Mouse (Mus musculus) effector memory CD4-positive, alpha-beta T cell, adult 7 months (primary cell): ENCODE measurements around the gene Olfr814. TPM values are rescaled to one million over a fixed set of nuclear protein-coding genes. Genes with fewer than 3 reads are reported as not detected.

ENCODE experiments used
- polyA plus RNA-seq: library from polyadenylated mRNA; unstranded; fragments of 100-300 nt; shearing (Covaris generic); gene quantifications from one replicate; pipeline ENCODE4 v1.2.1, GENCODE M21; 2017

Gene Olfr814
- polyA plus RNA-seq, result 0.11 TPM

GRCm38 (mm10) chr10:129879751-129880150, at the start of gene Olfr814:
Gene Olfr814, minus strand, starts transcription at chr10:129879851.

DNA sequence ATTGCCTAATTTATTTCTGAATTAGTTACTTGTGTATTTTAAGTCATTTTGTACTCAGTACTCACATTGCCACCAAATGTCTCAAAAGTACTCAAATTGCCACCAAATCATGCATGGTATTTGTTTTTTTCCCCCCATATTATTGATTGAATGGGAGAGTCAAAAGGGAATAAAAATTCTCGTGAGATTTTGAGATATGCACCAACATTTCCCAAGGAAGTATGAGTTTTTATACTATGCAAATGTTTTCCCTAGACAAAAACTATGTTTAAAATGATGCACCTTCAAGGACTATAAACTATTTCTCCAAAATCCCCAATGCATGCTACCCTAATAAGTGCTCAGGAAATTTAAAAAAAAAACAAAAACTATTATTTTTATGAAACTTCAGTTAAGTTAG, 35.8 kb upstream of the Olfr814 start, which contains the start of gene Olfr816:
Gene Olfr816 (minus strand): TSS at position 101 of the 400 bp plus-strand sequence.

GRCm38 (mm10) chr10:129905767-129906166, 26.1 kb upstream of the Olfr814 start, which contains the start of gene Olfr815:
Gene Olfr815, minus strand, starts transcription at chr10:129905867.

DNA sequence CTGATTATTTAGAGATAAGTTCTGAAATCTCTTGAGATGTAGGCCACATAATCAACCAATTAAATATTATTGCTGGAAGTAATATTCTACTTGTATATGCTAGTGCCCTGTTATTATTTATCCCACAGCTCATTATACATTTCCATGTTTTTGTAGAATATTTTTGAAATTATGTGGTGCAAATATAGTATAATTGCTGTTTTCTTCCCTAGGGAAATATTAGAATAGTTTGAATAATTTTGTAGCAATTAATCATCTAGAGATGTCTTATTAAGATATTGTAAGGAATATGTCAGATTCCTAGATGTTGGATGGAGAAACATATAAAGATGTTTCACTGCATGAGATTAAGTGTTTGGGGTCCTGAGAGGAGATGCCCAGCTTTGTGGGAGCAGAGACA, 24.6 kb downstream of the Olfr814 start, which contains the start of gene Olfr813:
Gene Olfr813 (plus strand): TSS at position 301 of the 400 bp plus-strand sequence.

GRCm38 (mm10) chr10:129845994-129846393, 33.7 kb downstream of the Olfr814 start, which contains the start of gene Olfr812:
Gene Olfr812, minus strand, starts transcription at chr10:129846094.

Other genes starting within 250 kb of the Olfr814 start
- not detected for gene Olfr799, start 242.4 kb downstream of the Olfr814 start, polyA plus RNA-seq
- gene Olfr800, start 222.2 kb downstream of the Olfr814 start, polyA plus RNA-seq, result not detected
- gene Olfr801, start 206.0 kb downstream of the Olfr814 start, polyA plus RNA-seq, result not detected
- gene Olfr802, start 191.7 kb downstream of the Olfr814 start, polyA plus RNA-seq, result not detected
- not detected for gene Olfr803, start 185.6 kb downstream of the Olfr814 start, polyA plus RNA-seq
- not detected for gene Olfr804, start 176.6 kb downstream of the Olfr814 start, polyA plus RNA-seq
- gene Olfr805, start 150.5 kb downstream of the Olfr814 start, polyA plus RNA-seq, result not detected
- gene Olfr806, start 137.9 kb downstream of the Olfr814 start, polyA plus RNA-seq, result not detected
- 0.21 TPM for gene Olfr807, start 122.1 kb downstream of the Olfr814 start, polyA plus RNA-seq
- gene Olfr808, start 114.4 kb downstream of the Olfr814 start, polyA plus RNA-seq, result not detected
- not detected for gene Olfr809, start 105.2 kb downstream of the Olfr814 start, polyA plus RNA-seq
- gene Olfr810, start 84.9 kb downstream of the Olfr814 start, polyA plus RNA-seq, result not detected
- not detected for gene Olfr811, start 75.5 kb downstream of the Olfr814 start, polyA plus RNA-seq
- not detected for gene Olfr812, start 33.8 kb downstream of the Olfr814 start, polyA plus RNA-seq
- not detected for gene Olfr813, start 24.5 kb downstream of the Olfr814 start, polyA plus RNA-seq
- 0.21 TPM for gene Olfr815, start 26.0 kb upstream of the Olfr814 start, polyA plus RNA-seq
- 1.5 TPM for gene Olfr816, start 35.7 kb upstream of the Olfr814 start, polyA plus RNA-seq
- gene Olfr818, start 69.2 kb upstream of the Olfr814 start, polyA plus RNA-seq, result not detected
- not detected for gene Olfr819, start 87.4 kb upstream of the Olfr814 start, polyA plus RNA-seq
- gene Olfr247, start 96.3 kb upstream of the Olfr814 start, polyA plus RNA-seq, result not detected
- 0.40 TPM for gene Gm10310, start 105.2 kb upstream of the Olfr814 start, polyA plus RNA-seq
- not detected for gene Olfr820, start 132.8 kb upstream of the Olfr814 start, polyA plus RNA-seq
- not detected for gene Olfr821, start 150.5 kb upstream of the Olfr814 start, polyA plus RNA-seq
- not detected for gene Olfr822, start 191.4 kb upstream of the Olfr814 start, polyA plus RNA-seq
- gene Olfr823, start 235.5 kb upstream of the Olfr814 start, polyA plus RNA-seq, result not detected